Mouse (Mus musculus): ENCODE data around the gene Pbx2.
A peak's percentile ranks its signal among the peaks of the same experiment; 100 is the strongest.

Gene Pbx2

GRCm38 (mm10) chr17:34582528-34582927 is 8.5 kb upstream of the Pbx2 start:
- no peak for DNase-seq (ENCODE audit: low spot score)

GRCm38 (mm10) chr17:34583397-34583796 is 7.7 kb upstream of the Pbx2 start:
- peak; percentile 87 for DNase-seq (ENCODE audit: low spot score)

- no peak for DNase-seq (ENCODE audit: low spot score)
Measured at GRCm38 (mm10) chr17:34583819-34584218, 7.2 kb upstream of the Pbx2 start.

GRCm38 (mm10) chr17:34585121-34585520 is 5.9 kb upstream of the Pbx2 start:
- no peak for DNase-seq (ENCODE audit: low spot score)

- no peak for DNase-seq (ENCODE audit: low spot score)
Measured at GRCm38 (mm10) chr17:34585877-34586771, 4.9 kb upstream of the Pbx2 start.

GRCm38 (mm10) chr17:34586796-34587422 is 4.2 kb upstream of the Pbx2 start:
- DNase-seq (ENCODE audit: low spot score) = peak; percentile 88

GRCm38 (mm10) chr17:34587423-34587811 is 3.6 kb upstream of the Pbx2 start:
- DNase-seq (ENCODE audit: low spot score) = peak; percentile 94

GRCm38 (mm10) chr17:34587814-34588213 is 3.3 kb upstream of the Pbx2 start:
- DNase-seq (ENCODE audit: low spot score) = no peak

GRCm38 (mm10) chr17:34588767-34589166 is 2.3 kb upstream of the Pbx2 start:
- DNase-seq (ENCODE audit: low spot score) = no peak

- no peak for DNase-seq (ENCODE audit: low spot score)
Measured at GRCm38 (mm10) chr17:34589206-34589605, 1.9 kb upstream of the Pbx2 start.

- peak; percentile 66 for DNase-seq (ENCODE audit: low spot score)
Measured at GRCm38 (mm10) chr17:34589681-34590101, 1.4 kb upstream of the Pbx2 start, which contains the start of gene Gpsm3. Gene Gpsm3, plus strand, starts transcription at chr17:34589806.

- DNase-seq (ENCODE audit: low spot score) = no peak
Measured at GRCm38 (mm10) chr17:34590154-34590987, 695 bp upstream of the Pbx2 start.

- DNase-seq (ENCODE audit: low spot score) = peak; percentile 88
Measured at GRCm38 (mm10) chr17:34591994-34592375, 919 bp downstream of the Pbx2 start.

GRCm38 (mm10) chr17:34592581-34593549 is 1.8 kb downstream of the Pbx2 start:
- DNase-seq (ENCODE audit: low spot score) = peak; percentile 65

GRCm38 (mm10) chr17:34593752-34594525 is 2.9 kb downstream of the Pbx2 start:
- no peak for DNase-seq (ENCODE audit: low spot score)

- DNase-seq (ENCODE audit: low spot score) = no peak
Measured at GRCm38 (mm10) chr17:34596098-34596497, 5.0 kb downstream of the Pbx2 start.

GRCm38 (mm10) chr17:34597566-34598095 is 6.6 kb downstream of the Pbx2 start, which contains the start of gene Ager:
Gene Ager, plus strand, starts transcription at chr17:34597862.
- no peak for DNase-seq (ENCODE audit: low spot score)

- DNase-seq (ENCODE audit: low spot score) = no peak
Measured at GRCm38 (mm10) chr17:34599891-34600290, 8.8 kb downstream of the Pbx2 start.

- no peak for DNase-seq (ENCODE audit: low spot score)
Measured at GRCm38 (mm10) chr17:34601796-34602195, 10.7 kb downstream of the Pbx2 start.

Measured in testis, postnatal 14 days (tissue).